Mouse (Mus musculus) liver, embryonic 11.5 days (tissue): Measurements from ENCODE around the gene Slc12a9. TPM values are rescaled to one million over a fixed set of nuclear protein-coding genes. Genes with fewer than 3 reads are reported as not detected.
A peak's percentile ranks its signal among the peaks of the same experiment; 100 is the strongest.

ENCODE experiments used
- ATAC-seq: fragments of 200-750 bp; cut with Nextera tagmentation; replicated peaks from 2 replicates; pipeline ENCODE4 v1.8.0; 2017; ENCODE audit warnings: moderate number of reproducible peaks, mild to moderate bottlenecking, moderate TSS enrichment, moderate library complexity; ENCODE audit not compliant: low FRiP score
- DNase-seq: peaks from one replicate; pipeline ENCODE4 v3.0.0-alpha.2; 2017; ENCODE audit warnings: low spot score
- H3K27ac ChIP-seq: fragments of 300-500 bp; sonication (generic); 2 replicates; pipeline ENCODE4 v1.5.1; 2014; ENCODE audit warnings: mild to moderate bottlenecking, low read depth, low read length, control low read depth
- H3K27me3 ChIP-seq: fragments of 300-500 bp; sonication (generic); replicated peaks from 2 replicates; pipeline ENCODE4 v1.6.1; 2014; ENCODE audit warnings: low read length, mixed read lengths; ENCODE audit not compliant: control insufficient read depth, insufficient read depth
- H3K36me3 ChIP-seq: fragments of 300-500 bp; sonication (generic); 2 replicates; pipeline ENCODE4 v1.6.1; 2014; ENCODE audit warnings: mild to moderate bottlenecking, low read length, moderate library complexity, mixed read lengths; ENCODE audit not compliant: control insufficient read depth, insufficient read depth
- H3K4me1 ChIP-seq: fragments of 300-500 bp; sonication (generic); replicated peaks from 2 replicates; pipeline ENCODE4 v1.6.1; 2014; ENCODE audit warnings: low read length, mixed read lengths; ENCODE audit not compliant: control insufficient read depth, insufficient read depth
- H3K4me2 ChIP-seq: fragments of 300-500 bp; sonication (generic); 2 replicates; pipeline ENCODE4 v1.6.1; 2014; ENCODE audit warnings: mild to moderate bottlenecking, control low read depth, moderate library complexity
- H3K4me3 ChIP-seq: fragments of 300-500 bp; sonication (generic); 2 replicates; pipeline ENCODE4 v1.5.1; 2014; ENCODE audit warnings: low read depth, low read length, control low read depth
- H3K9ac ChIP-seq: fragments of 300-500 bp; sonication (generic); 2 replicates; pipeline ENCODE4 v1.6.1; 2014; ENCODE audit warnings: low read depth, low read length, control low read depth
- H3K9me3 ChIP-seq: fragments of 300-500 bp; sonication (generic); 2 replicates; pipeline ENCODE4 v1.6.1; 2016; ENCODE audit warnings: low read length, inconsistent platforms, mixed read lengths; ENCODE audit not compliant: control insufficient read depth
- WGBS: fragments of 180-500 bp; shearing (Covaris S2); extraction: QIAGEN DNeasy Blood & Tissue Kit; methylation state at CpG from one replicate; pipeline ENCODE4 v1.1.7; 2014; 5-methylcytosine and 5-hydroxymethylcytosine counted together
- polyA plus RNA-seq: library from polyadenylated mRNA; unstranded; fragments of >200 nt; fragmentation: Nextera tagmentation; extraction: Ambion mirVana; gene quantifications from 2 replicates; pipeline ENCODE4 v1.2.1, GENCODE M21; 2014

The Slc12a9 gene
- polyA plus RNA-seq, 1 experiment from 2014 or later, result 6.4 TPM

GRCm38 (mm10) chr5:137332857-137333511 is 413 bp downstream of the Slc12a9 start:
- Histone ChIP-seq H3K27ac (no peak overlapping the region), H3K4me1 (peaks cover 20% of the 10 kb centered on the region), H3K4me2 (peak overlapping the region; percentile 89), H3K9ac (peak overlapping the region; percentile 70), H3K4me3 (peak overlapping the region; percentile 70), H3K9me3 (no peaks in the 10 kb centered on the region), H3K36me3 (no peaks in the 10 kb centered on the region), H3K27me3 (no peaks in the 10 kb centered on the region)
- ATAC-seq (no peak), DNase-seq (no peak)
- 19% methylated on average over 15 of the region's 15 CpGs for WGBS

- Histone ChIP-seq H3K27me3 (no peaks in the 10 kb centered on the region), H3K9ac (no peak overlapping the region), H3K36me3 (no peaks in the 10 kb centered on the region), H3K9me3 (no peaks in the 10 kb centered on the region), H3K4me1 (peaks cover 7% of the 10 kb centered on the region; the same call in 1 of the 2 replicates), H3K4me2 (no peak overlapping the region), H3K27ac (no peak overlapping the region), H3K4me3 (no peak overlapping the region)
- WGBS, result 78% methylated on average over 7 of the region's 7 CpGs
- no peak for DNase-seq
- ATAC-seq, result no peak
Measured at GRCm38 (mm10) chr5:137330910-137331309, 2.5 kb downstream of the Slc12a9 start.

- no peak for DNase-seq
- WGBS, result 86% methylated on average over 3 of the region's 3 CpGs
- H3K4me3 ChIP-seq, result no peak overlapping the region
- peaks cover 2% of the 10 kb centered on the region; the same call in 1 of the 2 replicates for H3K36me3 ChIP-seq
- H3K27me3 ChIP-seq, result no peaks in the 10 kb centered on the region
- no peaks in the 10 kb centered on the region for H3K9me3 ChIP-seq
- peaks cover 4% of the 10 kb centered on the region; the same call in 1 of the 2 replicates for H3K4me1 ChIP-seq
- ATAC-seq, result peak; percentile 41; the same call in 1 of the 2 replicates
- H3K9ac ChIP-seq, result no peak overlapping the region
- H3K27ac ChIP-seq, result no peak overlapping the region
- no peak overlapping the region for H3K4me2 ChIP-seq
Measured at GRCm38 (mm10) chr5:137320996-137321395, 12.4 kb downstream of the Slc12a9 start.

GRCm38 (mm10) chr5:137318570-137318969 is 14.8 kb downstream of the Slc12a9 start:
- H3K4me3 ChIP-seq, result no peak overlapping the region
- H3K36me3 ChIP-seq, result no peaks in the 10 kb centered on the region
- H3K4me1 ChIP-seq, result peaks cover 20% of the 10 kb centered on the region
- no peaks in the 10 kb centered on the region for H3K27me3 ChIP-seq
- H3K27ac ChIP-seq, result no peak overlapping the region
- no peak overlapping the region for H3K4me2 ChIP-seq
- ATAC-seq (no peak), DNase-seq (no peak)
- no peaks in the 10 kb centered on the region for H3K9me3 ChIP-seq
- no peak overlapping the region for H3K9ac ChIP-seq
- 85% methylated on average over 1 of the region's 1 CpGs for WGBS

GRCm38 (mm10) chr5:137317361-137317760 is 16.0 kb downstream of the Slc12a9 start:
- Histone ChIP-seq H3K4me1 (peaks cover 31% of the 10 kb centered on the region), H3K4me3 (no peak overlapping the region), H3K27me3 (no peaks in the 10 kb centered on the region), H3K27ac (no peak overlapping the region), H3K9ac (no peak overlapping the region), H3K4me2 (no peak overlapping the region), H3K9me3 (no peaks in the 10 kb centered on the region), H3K36me3 (no peaks in the 10 kb centered on the region)
- ATAC-seq, result no peak
- WGBS, result 56% methylated on average over 8 of the region's 8 CpGs
- DNase-seq, result no peak

GRCm38 (mm10) chr5:137315084-137315903 is 18.1 kb downstream of the Slc12a9 start:
- Histone ChIP-seq H3K4me3 (no peak overlapping the region), H3K9ac (peak overlapping the region; percentile 85; the same call in 1 of the 2 replicates), H3K36me3 (peaks cover 3% of the 10 kb centered on the region; the same call in 1 of the 2 replicates), H3K4me1 (peaks cover 38% of the 10 kb centered on the region), H3K27me3 (no peaks in the 10 kb centered on the region), H3K9me3 (no peaks in the 10 kb centered on the region), H3K27ac (no peak overlapping the region), H3K4me2 (peak overlapping the region; percentile 92)
- WGBS, result 51% methylated on average over 30 of the region's 30 CpGs
- ATAC-seq (peak; percentile 48), DNase-seq (peak; percentile 63)

- 31% methylated on average over 30 of the region's 30 CpGs for WGBS
- peak; percentile 87 for DNase-seq
- peak within 1 kb of the TSS; percentile 92 for H3K4me2 ChIP-seq
- H3K9me3 ChIP-seq, result no peaks in the 10 kb centered on the region
- H3K27ac ChIP-seq, result peak within 1 kb of the TSS; percentile 75; the same call in 1 of the 2 replicates
- peak; percentile 70 for ATAC-seq
- H3K36me3 ChIP-seq, result peaks cover 11% of the 10 kb centered on the region; the same call in 1 of the 2 replicates
- peak within 1 kb of the TSS; percentile 85 for H3K9ac ChIP-seq
- H3K27me3 ChIP-seq, result no peaks in the 10 kb centered on the region
- peak within 1 kb of the TSS; percentile 72 for H3K4me3 ChIP-seq
- peaks cover 38% of the 10 kb centered on the region for H3K4me1 ChIP-seq
Measured at GRCm38 (mm10) chr5:137314193-137315083, 19.0 kb downstream of the Slc12a9 start, which contains the start of gene Trip6. Trip6 (minus strand) TSS chr5:137314404.
